Mouse (Mus musculus) E14TG2a.4 (cell line): Measurements from ENCODE around the gene Setd3.

Experiments
- H3K27me3 ChIP-seq: 2 replicates; pipeline ENCODE4 v1.6.1; 2014; ENCODE audit warnings: low read length, control low read depth; ENCODE audit not compliant: insufficient read depth
- H3K36me3 ChIP-seq: 2 replicates; pipeline ENCODE4 v1.6.1; 2014; ENCODE audit warnings: low read length, control low read depth; ENCODE audit not compliant: insufficient read depth
- H3K4me1 ChIP-seq: replicated peaks from 2 replicates; pipeline ENCODE4 v1.6.1; 2014; ENCODE audit warnings: low read depth, low read length, control low read depth
- H3K4me3 ChIP-seq: replicated peaks from 2 replicates; pipeline ENCODE4 v1.5.1; 2014; ENCODE audit warnings: mild to moderate bottlenecking, low read length
- H3K9me3 ChIP-seq: 2 replicates; pipeline ENCODE4 v1.6.1; 2014; ENCODE audit warnings: low read length, control low read depth
- CTCF ChIP-seq: conservative IDR thresholded peaks from 2 replicates; pipeline ENCODE4 v1.5.1; 2014; ENCODE audit warnings: low read length
- NANOG ChIP-seq: IDR thresholded peaks from 2 replicates; pipeline ENCODE4 v1.6.1; 2014; ENCODE audit warnings: borderline replicate concordance, low read length, mixed read lengths
- POU5F1 ChIP-seq: IDR thresholded peaks from 2 replicates; pipeline ENCODE4 v1.6.1; 2014; ENCODE audit warnings: low read length, borderline replicate concordance

The Setd3 gene

DNA sequence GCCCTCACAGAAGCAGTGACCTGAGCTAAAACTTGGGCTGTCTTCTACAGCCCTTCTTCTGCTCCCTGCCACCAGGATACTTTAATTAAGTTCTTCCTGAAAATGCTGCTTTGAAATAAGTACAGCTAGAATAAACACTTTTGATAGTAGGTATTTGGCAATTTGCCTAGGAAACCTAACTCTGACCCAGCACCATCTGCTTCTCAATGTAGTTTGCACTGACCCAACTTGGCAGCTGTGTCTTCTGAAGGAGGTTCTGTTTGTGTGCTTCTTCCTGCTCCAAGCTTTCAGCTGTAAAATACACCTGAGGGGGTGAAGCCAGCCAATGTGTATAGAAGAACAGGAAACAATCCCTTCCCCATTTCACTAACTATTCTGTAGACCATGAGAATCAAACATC lies 7.8 kb downstream of the Setd3 start:
- H3K27me3 ChIP-seq = no peaks in the 10 kb centered on the region
- 0 out of 2 replicates have a peak, but pooled peaks cover 2% of the 10 kb centered on the region for H3K4me1 ChIP-seq
- no peaks in the 10 kb centered on the region for H3K9me3 ChIP-seq
- no peak overlapping the region for H3K4me3 ChIP-seq
- H3K36me3 ChIP-seq = no peaks in the 10 kb centered on the region
- no peak for TF ChIP-seq NANOG
- TF ChIP-seq POU5F1 = no peak
- no peak for TF ChIP-seq CTCF

DNA sequence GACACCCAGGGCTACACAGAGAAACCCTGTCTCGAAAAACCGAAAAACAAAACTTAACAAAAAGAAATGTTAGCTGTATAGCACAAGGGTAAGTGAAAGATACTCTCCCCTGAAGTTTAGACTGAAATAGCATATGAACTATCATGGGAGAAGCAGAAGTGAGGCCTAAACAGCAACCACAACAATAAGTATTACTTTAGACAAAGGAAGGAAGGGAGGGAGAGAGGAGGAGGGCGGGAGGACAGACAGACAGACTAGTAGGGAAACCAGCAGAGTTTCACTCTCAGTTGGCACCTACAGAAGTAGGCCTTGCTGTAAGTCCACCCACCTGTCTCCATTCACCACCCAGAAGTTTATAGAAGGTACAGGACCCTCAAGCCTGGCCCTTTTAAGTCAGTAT lies 8.6 kb downstream of the Setd3 start:
- Histone ChIP-seq H3K27me3 (no peaks in the 10 kb centered on the region), H3K4me1 (no peaks in the 10 kb centered on the region), H3K36me3 (no peaks in the 10 kb centered on the region), H3K9me3 (no peaks in the 10 kb centered on the region), H3K4me3 (no peak overlapping the region)
- TF ChIP-seq CTCF (no peak), NANOG (no peak), POU5F1 (no peak)

DNA sequence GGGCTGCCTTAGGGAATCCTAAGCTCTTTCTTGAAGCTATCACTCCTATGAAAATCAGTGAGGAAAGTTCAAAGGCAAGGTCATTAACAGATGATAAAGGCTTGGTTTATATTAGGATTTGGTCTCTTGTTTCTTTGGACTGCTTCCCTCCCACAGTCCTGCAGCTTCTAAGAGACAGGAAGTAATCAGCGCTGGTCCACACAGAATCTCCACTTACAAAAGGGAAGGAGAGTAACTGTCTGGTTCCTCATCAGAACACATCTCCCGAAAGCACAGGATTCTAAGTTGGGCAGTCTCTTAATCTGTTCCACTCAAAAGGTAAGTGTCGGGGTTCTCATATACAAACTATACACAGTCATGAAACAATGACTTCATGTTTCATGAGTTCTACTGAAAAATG lies 10.2 kb downstream of the Setd3 start:
- Histone ChIP-seq H3K4me1 (no peaks in the 10 kb centered on the region), H3K9me3 (no peaks in the 10 kb centered on the region), H3K36me3 (peaks cover 6% of the 10 kb centered on the region), H3K27me3 (no peaks in the 10 kb centered on the region), H3K4me3 (no peak overlapping the region)
- TF ChIP-seq POU5F1 = no peak
- TF ChIP-seq CTCF = no peak
- no peak for TF ChIP-seq NANOG

DNA sequence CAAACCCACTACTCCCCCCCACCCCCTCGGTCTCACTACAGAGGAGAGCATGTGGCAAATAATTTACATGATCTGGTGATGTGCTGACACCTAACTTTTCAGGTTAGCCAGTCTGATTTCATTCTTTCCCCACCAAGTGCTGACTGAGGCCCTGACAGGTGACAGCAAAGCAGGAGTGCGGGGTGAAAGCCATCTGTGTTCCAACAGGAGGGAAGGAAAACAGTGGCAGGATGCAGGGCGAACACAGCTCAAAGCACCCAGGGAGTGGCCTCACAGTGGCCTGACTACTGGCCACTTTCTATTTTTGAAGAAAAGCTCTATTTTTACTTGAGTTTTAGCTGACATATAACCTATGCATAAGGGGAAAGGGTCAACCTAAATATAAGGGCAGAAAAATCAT lies 15.4 kb downstream of the Setd3 start:
- Histone ChIP-seq H3K27me3 (no peaks in the 10 kb centered on the region), H3K9me3 (no peaks in the 10 kb centered on the region), H3K36me3 (peaks cover 54% of the 10 kb centered on the region), H3K4me3 (no peak overlapping the region), H3K4me1 (no peaks in the 10 kb centered on the region)
- TF ChIP-seq POU5F1 (no peak), CTCF (no peak), NANOG (no peak)

DNA sequence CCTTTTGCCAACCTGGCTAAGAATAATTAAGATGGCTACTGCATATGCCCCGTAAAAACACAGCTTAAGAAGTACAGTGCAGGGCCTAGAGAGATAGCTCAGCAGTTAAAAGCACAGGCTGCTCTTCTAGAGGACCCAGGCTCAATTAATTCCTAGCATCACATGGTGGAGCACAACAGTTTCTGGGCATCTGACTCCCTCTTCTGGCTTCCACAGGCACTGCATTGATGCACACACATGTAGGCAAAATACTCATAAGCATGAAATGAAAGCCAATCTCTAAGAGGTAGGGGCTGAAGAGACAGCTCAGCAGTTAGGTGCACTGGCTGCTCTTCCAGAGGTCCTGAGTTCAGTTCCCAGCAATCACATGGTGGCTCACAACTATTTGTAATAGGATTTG lies 17.1 kb downstream of the Setd3 start:
- no peaks in the 10 kb centered on the region for H3K4me1 ChIP-seq
- no peaks in the 10 kb centered on the region for H3K27me3 ChIP-seq
- H3K9me3 ChIP-seq = no peaks in the 10 kb centered on the region
- H3K36me3 ChIP-seq = peaks cover 71% of the 10 kb centered on the region
- H3K4me3 ChIP-seq = no peak overlapping the region
- TF ChIP-seq NANOG = no peak
- TF ChIP-seq POU5F1 = no peak
- peak; percentile 58 for TF ChIP-seq CTCF

DNA sequence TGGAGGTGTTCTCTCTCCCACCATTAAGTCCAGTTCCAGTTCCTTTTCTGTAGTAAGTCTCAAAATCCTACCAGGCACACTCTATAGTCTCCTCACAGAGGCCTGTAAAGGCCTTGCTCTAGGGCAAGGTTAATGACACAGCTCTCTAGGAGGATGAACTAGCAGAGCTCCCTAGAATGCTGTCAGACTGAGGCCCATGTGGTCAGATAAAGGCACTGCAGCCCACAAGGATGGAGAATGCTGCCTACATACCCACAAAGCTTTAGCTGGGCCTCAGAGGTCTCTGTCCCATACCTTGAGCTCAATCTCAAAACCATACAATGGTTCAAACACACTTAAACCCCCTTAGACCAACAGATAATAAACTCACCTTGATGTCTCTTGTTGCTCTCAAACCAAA lies 19.3 kb downstream of the Setd3 start:
- Histone ChIP-seq H3K27me3 (no peaks in the 10 kb centered on the region), H3K9me3 (no peaks in the 10 kb centered on the region), H3K4me1 (no peaks in the 10 kb centered on the region), H3K4me3 (no peak overlapping the region), H3K36me3 (peaks cover 89% of the 10 kb centered on the region)
- TF ChIP-seq CTCF (0 out of 2 replicates have a peak, but pooled peaks have one; percentile 15), POU5F1 (no peak), NANOG (no peak)

DNA sequence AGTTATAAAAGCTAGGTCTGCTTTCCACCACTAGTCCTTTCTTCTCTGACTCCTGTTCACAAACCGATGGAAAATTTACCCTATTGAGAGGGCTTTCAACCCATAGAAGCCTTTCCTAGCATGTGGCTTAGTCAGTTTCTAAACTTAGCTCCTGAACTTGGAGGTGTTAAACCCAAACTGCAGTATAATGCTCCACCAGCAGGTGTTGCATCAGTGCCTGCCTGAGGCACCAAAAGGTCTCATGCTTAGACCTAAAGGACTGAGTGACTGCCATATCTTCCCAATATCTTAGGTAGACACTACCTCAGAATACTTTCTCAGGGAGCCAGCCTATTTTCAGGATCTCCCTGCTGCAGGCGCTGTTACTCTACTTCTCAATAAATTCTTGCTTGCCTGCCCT lies 26.4 kb downstream of the Setd3 start:
- H3K27me3 ChIP-seq = no peaks in the 10 kb centered on the region
- no peak overlapping the region for H3K4me3 ChIP-seq
- TF ChIP-seq POU5F1 = no peak
- TF ChIP-seq NANOG = no peak
- peak; percentile 40; the same call in 1 of the 2 replicates for TF ChIP-seq CTCF
- no peaks in the 10 kb centered on the region for H3K4me1 ChIP-seq
- no peaks in the 10 kb centered on the region for H3K9me3 ChIP-seq
- H3K36me3 ChIP-seq = peaks cover 83% of the 10 kb centered on the region

DNA sequence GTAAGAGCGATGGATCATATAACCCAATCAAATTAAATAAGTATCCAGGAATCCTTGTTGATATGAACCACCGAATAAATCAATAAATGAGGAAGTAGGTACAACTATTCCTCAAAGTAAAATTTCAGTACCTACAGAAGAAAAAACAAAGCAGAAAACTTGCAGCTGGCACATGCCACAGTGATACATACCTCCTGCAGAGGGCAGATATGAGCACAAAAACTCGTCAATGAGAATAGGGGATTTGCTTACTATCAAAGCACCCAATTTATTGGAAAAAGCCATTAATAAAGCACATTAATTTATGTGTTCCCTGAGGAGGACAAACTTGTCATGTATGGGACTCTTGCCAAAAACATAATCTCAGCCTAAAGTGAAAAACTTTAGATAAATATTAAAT lies 29.4 kb downstream of the Setd3 start:
- TF ChIP-seq NANOG (no peak), CTCF (no peak), POU5F1 (no peak)
- Histone ChIP-seq H3K9me3 (no peaks in the 10 kb centered on the region), H3K36me3 (peaks cover 78% of the 10 kb centered on the region), H3K27me3 (no peaks in the 10 kb centered on the region), H3K4me1 (no peaks in the 10 kb centered on the region), H3K4me3 (no peak overlapping the region)

DNA sequence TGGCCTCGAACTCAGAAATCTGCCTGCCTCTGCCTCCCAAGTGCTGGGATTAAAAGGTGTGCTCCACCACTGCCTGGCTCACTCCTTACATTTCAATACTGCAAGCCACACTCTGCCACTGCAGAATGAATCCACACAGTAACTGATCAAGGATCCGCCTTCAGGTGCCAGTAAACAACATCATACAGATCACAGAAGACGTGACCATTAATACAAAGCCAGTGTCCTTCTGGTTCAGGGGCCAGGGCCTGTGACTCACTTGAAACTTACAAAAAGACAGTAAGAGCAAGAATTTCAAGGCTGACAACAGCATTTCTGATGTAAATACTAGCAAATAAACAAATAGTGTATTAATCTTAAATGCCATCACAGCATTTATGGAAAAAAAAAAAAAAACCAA lies 33.9 kb downstream of the Setd3 start:
- TF ChIP-seq CTCF (no peak), NANOG (no peak), POU5F1 (no peak)
- no peak overlapping the region for H3K4me3 ChIP-seq
- H3K4me1 ChIP-seq = no peaks in the 10 kb centered on the region
- no peaks in the 10 kb centered on the region for H3K9me3 ChIP-seq
- H3K27me3 ChIP-seq = no peaks in the 10 kb centered on the region
- peaks cover 69% of the 10 kb centered on the region for H3K36me3 ChIP-seq
